Mouse (Mus musculus) retina, postnatal 7 days (tissue): ENCODE measurements at regions not wholly inside any gene's neighbourhood (a gene's known extent, or its start where the extent isn't known, plus 50 kb on each side); places are given as distances from the start of the nearest gene placed in this dataset.

Experiments used
- DNase-seq: peaks from one replicate; pipeline ENCODE4 v3.0.0-alpha.2; 2012; ENCODE audit warnings: low read depth, low spot score

DNA sequence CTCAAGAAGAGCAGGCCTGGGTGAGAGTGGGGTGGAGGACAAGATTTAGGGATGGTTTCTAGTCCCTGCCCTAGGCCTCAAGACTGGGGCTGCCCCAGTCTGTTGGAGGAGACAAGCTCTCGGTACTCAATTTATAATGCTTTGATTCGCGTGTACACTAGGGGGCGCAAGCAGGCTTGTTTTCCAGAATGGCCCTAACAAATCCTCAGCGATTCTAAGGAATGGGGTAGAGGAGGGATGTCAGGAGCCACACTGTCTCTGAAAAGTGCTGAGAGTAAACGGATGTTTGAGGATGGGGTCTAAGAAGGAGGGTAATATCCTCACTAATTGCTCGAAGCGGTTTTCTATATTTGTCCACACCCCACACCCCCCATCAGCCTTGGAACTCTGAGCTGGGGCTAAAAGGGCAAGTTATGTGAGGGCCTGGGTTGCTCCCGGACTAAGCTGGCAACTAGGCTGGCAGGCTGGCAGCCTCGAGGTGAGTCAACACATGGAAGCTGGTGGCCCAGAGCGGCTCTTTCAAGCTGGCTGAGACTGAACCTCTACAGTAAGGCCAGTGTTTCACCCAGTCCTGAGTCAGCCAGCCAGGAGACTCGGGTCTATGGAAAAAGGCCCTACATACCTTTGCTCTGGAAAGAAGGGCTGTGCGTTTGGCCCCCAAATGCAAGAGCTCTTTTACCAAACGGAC is 176.7 kb downstream of the Ttc8 start:
- DNase-seq, result peak; percentile 78

DNA sequence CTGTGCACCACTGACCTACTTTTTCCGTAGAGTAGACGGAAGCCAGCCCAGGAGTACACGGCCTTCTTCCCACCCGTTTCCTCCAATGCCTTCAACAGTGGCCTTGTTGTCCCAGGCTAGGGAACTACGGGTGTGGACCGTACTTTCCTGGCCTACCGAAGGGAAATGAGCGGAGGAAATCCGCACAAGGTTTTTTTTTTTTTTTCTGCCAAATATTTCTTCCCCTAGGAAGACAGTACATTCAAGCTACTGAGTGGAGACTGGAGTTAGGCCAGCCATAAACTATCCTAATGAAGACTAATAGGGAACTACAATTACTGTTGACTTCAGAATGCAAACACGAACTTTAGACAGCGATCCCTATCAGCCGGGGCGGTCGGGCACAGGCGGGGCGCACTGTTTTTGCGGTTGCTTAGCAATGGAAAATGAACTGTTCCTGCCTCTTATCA is 177.3 kb downstream of the Ttc8 start:
- no peak for DNase-seq

DNA sequence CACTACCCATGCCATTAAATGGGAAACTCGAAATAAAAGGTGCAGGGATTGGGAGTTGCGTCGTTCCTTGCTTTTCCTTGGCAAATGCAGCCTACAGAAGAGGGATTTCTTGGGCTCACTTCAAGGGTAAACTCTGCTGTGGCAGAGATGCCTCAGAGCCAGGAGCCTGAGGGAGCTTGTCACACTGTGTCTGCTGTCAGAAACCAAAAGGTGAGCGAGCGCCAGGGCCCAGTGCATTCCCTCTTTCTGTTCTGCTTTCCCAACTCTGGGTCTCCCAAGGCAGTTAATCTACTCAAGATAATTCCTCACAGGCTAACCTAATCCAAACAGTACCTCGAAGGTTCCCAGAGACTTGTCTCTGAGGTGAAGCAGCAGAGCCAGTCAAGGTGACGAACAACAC is 179.5 kb downstream of the Ttc8 start:
- DNase-seq, result no peak

DNA sequence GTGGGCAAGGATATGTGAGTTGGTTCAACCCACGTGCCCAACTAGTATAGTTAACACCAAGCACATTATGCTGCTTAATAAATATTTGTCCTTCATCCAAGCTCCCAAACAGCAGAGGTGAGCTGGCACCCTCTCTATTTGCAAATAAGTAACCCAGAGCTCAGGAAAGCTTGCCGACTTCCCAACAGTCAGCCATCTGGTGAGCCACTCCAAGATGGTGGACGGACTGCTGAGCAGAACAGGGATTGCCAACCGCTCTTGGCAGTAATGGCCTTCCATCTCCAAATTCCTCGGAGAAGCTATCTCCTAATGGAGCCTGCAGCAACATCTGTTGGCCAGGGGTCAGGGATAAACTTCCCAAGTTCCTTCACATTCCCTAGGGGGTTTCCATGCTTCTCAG is 188.2 kb downstream of the Ttc8 start:
- DNase-seq, result no peak

DNA sequence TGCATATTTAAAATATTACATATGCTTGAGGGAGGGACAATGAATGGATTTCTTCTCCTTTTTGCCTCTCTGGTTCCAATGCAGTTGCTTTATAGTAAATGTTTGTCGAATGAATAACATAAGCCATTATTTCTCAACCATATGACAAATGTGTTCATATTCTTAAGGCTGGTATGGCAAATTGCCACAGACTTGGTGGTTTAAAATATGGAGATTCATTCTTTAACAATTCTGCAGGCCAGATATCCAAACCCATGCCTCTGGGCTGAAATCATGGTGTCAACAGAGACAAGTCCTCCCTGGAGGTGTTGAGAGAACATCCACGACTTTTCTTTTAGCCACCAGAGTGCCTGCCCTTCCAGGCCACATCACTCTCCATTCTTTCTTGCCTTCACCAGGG is 193.4 kb downstream of the Ttc8 start:
- no peak for DNase-seq

DNA sequence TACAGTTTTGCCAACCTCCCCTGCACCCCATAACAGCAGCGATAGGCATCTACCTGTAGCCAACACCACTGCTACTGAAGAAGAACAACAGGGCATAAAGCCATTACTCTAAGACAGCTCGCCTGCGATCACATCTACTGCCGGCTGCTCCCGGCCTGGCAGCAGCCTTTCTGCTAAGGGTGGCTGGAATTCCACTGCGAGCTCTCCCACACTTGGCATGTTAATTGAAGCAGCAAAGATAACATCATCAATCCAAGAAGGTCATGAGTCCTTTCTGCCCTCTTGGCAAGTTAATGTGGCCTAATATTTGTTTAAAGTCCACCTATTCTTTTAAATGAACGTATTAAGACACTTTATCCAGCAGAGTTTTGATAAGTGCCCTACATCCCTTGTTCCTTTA is 196.1 kb downstream of the Ttc8 start:
- no peak for DNase-seq

DNA sequence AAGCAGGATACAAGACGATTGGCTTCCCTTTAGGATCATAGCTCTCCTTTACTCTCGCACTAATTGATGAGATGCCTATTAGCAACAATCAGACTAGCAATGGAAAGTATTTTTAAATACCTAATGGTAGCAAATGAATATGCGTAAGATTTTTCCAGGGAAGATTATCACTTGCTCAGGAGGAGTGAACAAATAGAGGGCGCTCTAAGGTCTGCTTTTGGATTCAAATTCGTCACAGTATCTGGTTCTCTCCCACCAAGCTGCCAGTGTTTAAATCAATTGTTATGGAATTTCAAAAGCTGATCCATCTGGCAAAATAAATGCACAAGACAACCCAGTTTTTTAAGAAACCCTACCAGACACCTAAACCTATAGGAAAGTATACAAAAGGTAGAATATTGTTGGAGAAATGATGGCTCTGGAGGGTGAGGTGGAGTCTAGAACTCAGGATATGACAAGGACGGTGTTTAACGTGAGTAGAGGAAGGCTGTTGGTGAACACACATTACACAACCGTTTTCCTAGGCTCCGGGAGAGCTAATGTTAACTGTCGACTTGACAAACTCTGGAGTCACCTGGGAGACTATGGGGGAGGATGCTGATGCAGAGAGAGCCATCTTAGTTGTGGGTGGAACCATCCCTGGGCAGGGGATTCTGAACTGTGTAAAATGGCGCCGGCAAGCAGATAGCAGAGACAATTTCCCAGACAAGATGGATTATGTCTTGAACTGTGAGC is 198.2 kb downstream of the Ttc8 start:
- no peak for DNase-seq

DNA sequence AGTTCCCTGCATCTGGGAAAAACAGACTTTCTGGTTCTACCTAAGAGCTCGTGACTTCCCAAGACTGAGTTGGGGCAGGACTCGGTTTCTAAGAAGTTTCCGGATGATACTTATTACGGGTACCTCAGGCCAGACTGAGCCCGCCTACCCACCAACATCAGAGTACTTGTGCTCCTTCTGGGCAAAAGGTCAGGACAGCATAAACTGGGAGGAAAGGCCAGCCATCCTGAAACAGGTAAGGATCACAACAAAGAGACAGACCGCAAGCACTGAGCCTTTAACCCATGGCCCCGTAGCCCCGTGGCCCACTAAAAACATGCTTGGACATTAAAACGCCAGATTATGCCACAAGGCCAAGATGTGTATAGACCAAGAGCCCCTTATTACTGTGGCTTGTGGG is 199.6 kb downstream of the Ttc8 start:
- no peak for DNase-seq

DNA sequence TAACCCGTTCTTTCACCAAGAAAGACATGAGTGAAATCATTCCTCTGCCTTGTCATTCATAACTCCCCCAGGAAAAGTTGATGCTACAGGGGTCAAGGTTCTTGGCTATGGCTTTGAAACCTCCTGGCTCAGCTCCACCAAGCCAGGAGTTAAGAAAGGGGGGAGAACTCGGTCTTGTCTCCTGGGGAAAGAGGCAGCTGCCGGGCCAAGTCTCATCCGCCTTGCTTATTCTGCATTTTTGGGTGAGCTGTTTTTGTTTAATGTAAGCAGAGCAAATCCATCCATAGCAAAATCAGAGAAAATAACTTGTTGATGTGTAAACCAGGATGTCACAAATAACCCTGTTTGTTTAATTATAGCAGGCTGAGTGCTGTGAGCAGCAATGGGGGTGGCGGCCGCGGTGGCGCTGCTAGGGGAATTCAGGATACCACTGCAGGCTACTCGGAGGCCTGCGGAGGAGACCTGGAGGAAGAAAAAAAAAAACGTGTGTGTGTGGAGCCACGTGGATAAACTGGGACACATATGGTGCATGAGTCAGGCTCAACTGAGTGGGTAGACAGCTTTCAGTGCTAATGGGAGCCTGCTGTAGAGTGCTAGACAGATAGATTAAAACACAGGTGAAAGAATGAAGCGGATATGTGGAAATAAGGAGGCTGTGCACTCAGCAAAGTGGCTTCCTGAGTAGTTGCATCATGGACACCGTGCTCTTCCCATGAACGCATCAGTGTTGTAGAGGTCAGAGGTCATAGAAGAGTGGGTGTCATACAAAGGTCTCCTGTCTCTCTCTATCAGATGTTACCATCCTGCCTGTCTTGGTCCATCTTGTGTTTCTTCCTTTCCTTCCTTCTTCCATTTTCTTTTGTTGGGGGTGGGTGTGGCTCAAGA is 203.5 kb downstream of the Ttc8 start:
- DNase-seq, result no peak

DNA sequence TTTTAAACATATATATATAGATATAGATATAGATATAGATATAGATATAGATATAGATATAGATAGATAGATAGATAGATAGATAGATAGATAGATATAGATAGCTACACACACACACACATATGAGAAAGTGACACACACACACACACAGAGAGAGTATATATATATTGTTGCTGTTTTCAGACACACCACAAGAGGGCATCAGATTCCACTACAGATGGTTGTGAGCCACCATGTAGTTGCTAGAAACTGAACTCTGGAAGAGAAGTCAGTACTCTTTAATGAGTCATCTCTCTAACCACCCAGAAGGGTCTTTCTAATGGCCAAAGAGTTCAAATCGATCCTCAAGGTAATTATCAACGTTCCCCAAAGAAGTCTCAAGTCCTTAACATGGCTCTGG is 205.8 kb downstream of the Ttc8 start:
- DNase-seq, result no peak
